Mouse (Mus musculus): ENCODE data around the gene Lmnb2. TPM values are rescaled to one million over a fixed set of nuclear protein-coding genes. Genes with fewer than 3 reads are reported as not detected.

Gene Lmnb2
- total RNA-seq, 2 experiments from 2014 or later, result 19.6 to 19.7 TPM

GRCm38 (mm10) chr10:80855749-80856073 lies 62.3 kb downstream of the Lmnb2 start:
- no peak for DNase-seq

- DNase-seq, result peak; percentile 97 to 98
These were observed 62.9 kb downstream of the Lmnb2 start, which contains the start of the genes Lsm7 and Sppl2b for GRCm38 (mm10) chr10:80854913-80855748. Gene Lsm7, minus strand, starts transcription at chr10:80855209. Gene Sppl2b, plus strand, starts transcription at chr10:80855275.

Other genes with a start within 250 kb of the Lmnb2 start
- 10 to 100 TPM; 44.7 to 52.3 TPM for gene Mknk2, start 240.1 kb downstream of the Lmnb2 start, total RNA-seq (2021)
- gene Mob3a, start 216.3 kb downstream of the Lmnb2 start, total RNA-seq (2021), result 10 to 100 TPM; 16.0 to 16.1 TPM
- gene Izumo4, start 216.1 kb downstream of the Lmnb2 start, total RNA-seq (2021), result 10 to 100 TPM; 49.7 to 57.0 TPM
- 100 to 1,000 TPM; 142 to 147 TPM for gene Ap3d1, start 176.0 kb downstream of the Lmnb2 start, total RNA-seq (2021)
- gene Dot1l, start 163.0 kb downstream of the Lmnb2 start, total RNA-seq (2021), result 10 to 100 TPM; 48.6 to 61.9 TPM
- gene Sf3a2, start 120.0 kb downstream of the Lmnb2 start, total RNA-seq (2021), result 10 to 100 TPM; 43.8 to 47.1 TPM
- gene Plekhj1, start 119.6 kb downstream of the Lmnb2 start, total RNA-seq (2021), result 10 to 100 TPM; 73.8 to 74.5 TPM
- 1 to 10 TPM; 3.9 to 4.2 TPM for gene Amh, start 113.0 kb downstream of the Lmnb2 start, total RNA-seq (2021)
- 1 to 10 TPM; 2.3 to 2.5 TPM for gene Jsrp1, start 104.7 kb downstream of the Lmnb2 start, total RNA-seq (2021)
- gene Oaz1, start 91.6 kb downstream of the Lmnb2 start, total RNA-seq (2021), result 100 to 1,000 TPM; 484 to 486 TPM
- 10 to 100 TPM; 40.1 to 47.7 TPM for gene Lingo3, start 74.2 kb downstream of the Lmnb2 start, total RNA-seq (2021)
- 10 to 100 TPM; 40.0 to 47.7 TPM for gene Lsm7, start 63.0 kb downstream of the Lmnb2 start, total RNA-seq (2021)
- gene Sppl2b, start 63.0 kb downstream of the Lmnb2 start, total RNA-seq (2021), result 10 to 100 TPM; 56.0 to 67.0 TPM
- under 1 TPM; 0.15 to 0.40 TPM for gene Tmprss9, start 46.4 kb downstream of the Lmnb2 start, total RNA-seq (2021)
- 100 to 1,000 TPM; 142 to 144 TPM for gene Timm13, start 17.3 kb downstream of the Lmnb2 start, total RNA-seq (2021)
- 10 to 100 TPM; 17.7 to 19.1 TPM for gene Gadd45b, start 11.8 kb upstream of the Lmnb2 start, total RNA-seq (2021)
- gene Gng7, start 96.7 kb upstream of the Lmnb2 start, total RNA-seq (2021), result 100 to 1,000 TPM; 161 to 175 TPM
- 10 to 100 TPM; 96.5 to 98.1 TPM for gene Diras1, start 107.4 kb upstream of the Lmnb2 start, total RNA-seq (2021)
- gene Slc39a3, start 119.2 kb upstream of the Lmnb2 start, total RNA-seq (2021), result 10 to 100 TPM; 69.6 to 71.4 TPM
- gene Sgta, start 141.9 kb upstream of the Lmnb2 start, total RNA-seq (2021), result 100 to 1,000 TPM; 174 to 175 TPM
- 10 to 100 TPM; 48.9 to 55.3 TPM for gene Thop1, start 151.8 kb upstream of the Lmnb2 start, total RNA-seq (2021)
- under 1 TPM; 0.52 to 0.71 TPM for gene Creb3l3, start 180.6 kb upstream of the Lmnb2 start, total RNA-seq (2021)
- gene Map2k2, start 187.7 kb upstream of the Lmnb2 start, total RNA-seq (2021), result 100 to 1,000 TPM; 132 to 141 TPM
- gene Zbtb7a, start 217.0 kb upstream of the Lmnb2 start, total RNA-seq (2021), result 100 to 1,000 TPM; 109 to 116 TPM
- gene Pias4, start 249.7 kb upstream of the Lmnb2 start, total RNA-seq (2021), result 10 to 100 TPM; 26.2 to 29.8 TPM

Data from layer of hippocampus, postnatal 36 days (tissue).